Mouse (Mus musculus) forebrain, embryonic 15.5 days (tissue): ENCODE results near the gene Arhgap32. TPM values are rescaled to one million over a fixed set of nuclear protein-coding genes. Genes with fewer than 3 reads are reported as not detected.
"Not testable (repeated sequence)": the region's sequence is repeated elsewhere in the genome, so short reads cannot be mapped to it uniquely, and the experiment has no call there.

Source experiments
- ATAC-seq: fragments of 200-750 bp; cut with Nextera tagmentation; replicated peaks from 2 replicates; pipeline ENCODE4 v1.8.0; 2017; ENCODE audit warnings: mild to moderate bottlenecking, moderate TSS enrichment, moderate library complexity
- H3K27ac ChIP-seq: fragments of 300-500 bp; sonication (generic); replicated peaks from 2 replicates; pipeline ENCODE4 v1.5.1; 2015; ENCODE audit warnings: mild to moderate bottlenecking, inconsistent platforms
- H3K27me3 ChIP-seq: fragments of 300-500 bp; sonication (generic); 2 replicates; pipeline ENCODE4 v1.6.1; 2015; ENCODE audit warnings: inconsistent platforms
- H3K36me3 ChIP-seq: fragments of 300-500 bp; sonication (generic); 2 replicates; pipeline ENCODE4 v1.6.1; 2015; ENCODE audit warnings: mild to moderate bottlenecking, inconsistent platforms
- H3K4me1 ChIP-seq: fragments of 300-500 bp; sonication (generic); 2 replicates; pipeline ENCODE4 v1.6.1; 2015; ENCODE audit warnings: inconsistent platforms
- H3K4me2 ChIP-seq: fragments of 300-500 bp; sonication (generic); replicated peaks from 2 replicates; pipeline ENCODE4 v1.6.1; 2015; ENCODE audit warnings: mild to moderate bottlenecking, inconsistent platforms
- H3K4me3 ChIP-seq: fragments of 300-500 bp; sonication (generic); 2 replicates; pipeline ENCODE4 v1.5.1; 2015; ENCODE audit warnings: mild to moderate bottlenecking, inconsistent platforms
- H3K9ac ChIP-seq: fragments of 300-500 bp; sonication (generic); replicated peaks from 2 replicates; pipeline ENCODE4 v1.6.1; 2015; ENCODE audit warnings: mild to moderate bottlenecking, inconsistent platforms
- H3K9me3 ChIP-seq: fragments of 300-500 bp; sonication (generic); 2 replicates; pipeline ENCODE4 v1.6.1; 2016; ENCODE audit warnings: inconsistent platforms
- WGBS: fragments of 180-500 bp; shearing (Covaris S2); methylation state at CpG from one replicate; pipeline ENCODE4 v1.1.7; 2015; ENCODE audit warnings: mixed read lengths; 5-methylcytosine and 5-hydroxymethylcytosine counted together
- polyA plus RNA-seq: library from polyadenylated mRNA; unstranded; fragments of >200 nt; fragmentation: Nextera tagmentation; extraction: Ambion mirVana; gene quantifications from 2 replicates; pipeline ENCODE4 v1.2.1, GENCODE M21; 2015

The Arhgap32 gene
- polyA plus RNA-seq, 1 experiment from 2014 or later: 12.1 TPM

- Histone ChIP-seq H3K9ac (no peak overlapping the region), H3K27ac (no peak overlapping the region), H3K36me3 (no peaks in the 10 kb centered on the region), H3K27me3 (no peaks in the 10 kb centered on the region), H3K4me3 (no peak overlapping the region), H3K9me3 (no peaks in the 10 kb centered on the region), H3K4me2 (no peak overlapping the region), H3K4me1 (peaks cover 15% of the 10 kb centered on the region; the same call in 1 of the 2 replicates)
- no peak for ATAC-seq
- 75% methylated on average over 3 of the region's 3 CpGs for WGBS
These were observed 43.8 kb downstream of the Arhgap32 start for GRCm38 (mm10) chr9:32159724-32160123.

GRCm38 (mm10) chr9:32162792-32163191 is 46.9 kb downstream of the Arhgap32 start:
- Histone ChIP-seq H3K36me3 (no peaks in the 10 kb centered on the region), H3K4me2 (no peak overlapping the region), H3K4me3 (no peak overlapping the region), H3K4me1 (peaks cover 13% of the 10 kb centered on the region; the same call in 1 of the 2 replicates), H3K27ac (no peak overlapping the region), H3K9ac (no peak overlapping the region), H3K27me3 (no peaks in the 10 kb centered on the region), H3K9me3 (no peaks in the 10 kb centered on the region)
- 91% methylated on average over 2 of the region's 2 CpGs for WGBS
- no peak for ATAC-seq

GRCm38 (mm10) chr9:32163820-32164219 is 47.9 kb downstream of the Arhgap32 start:
- not testable (repeated sequence) for H3K9ac ChIP-seq, H3K9me3 ChIP-seq, ATAC-seq, H3K36me3 ChIP-seq, H3K4me2 ChIP-seq, H3K4me3 ChIP-seq, H3K27me3 ChIP-seq
- H3K27ac ChIP-seq: 0 out of 2 replicates have a peak overlapping the region, but pooled peaks have one; percentile 39
- peaks cover 13% of the 10 kb centered on the region; the same call in 1 of the 2 replicates for H3K4me1 ChIP-seq
- 62% methylated on average over 6 of the region's 6 CpGs for WGBS

- ATAC-seq: no peak
- Histone ChIP-seq H3K4me1 (peaks cover 3% of the 10 kb centered on the region; the same call in 1 of the 2 replicates), H3K4me2 (no peak overlapping the region), H3K9ac (no peak overlapping the region), H3K27ac (no peak overlapping the region), H3K36me3 (no peaks in the 10 kb centered on the region), H3K4me3 (no peak overlapping the region), H3K27me3 (no peaks in the 10 kb centered on the region), H3K9me3 (no peaks in the 10 kb centered on the region)
- WGBS: 85% methylated on average over 5 of the region's 5 CpGs
These were observed 52.7 kb downstream of the Arhgap32 start for GRCm38 (mm10) chr9:32168546-32169137.

DNA sequence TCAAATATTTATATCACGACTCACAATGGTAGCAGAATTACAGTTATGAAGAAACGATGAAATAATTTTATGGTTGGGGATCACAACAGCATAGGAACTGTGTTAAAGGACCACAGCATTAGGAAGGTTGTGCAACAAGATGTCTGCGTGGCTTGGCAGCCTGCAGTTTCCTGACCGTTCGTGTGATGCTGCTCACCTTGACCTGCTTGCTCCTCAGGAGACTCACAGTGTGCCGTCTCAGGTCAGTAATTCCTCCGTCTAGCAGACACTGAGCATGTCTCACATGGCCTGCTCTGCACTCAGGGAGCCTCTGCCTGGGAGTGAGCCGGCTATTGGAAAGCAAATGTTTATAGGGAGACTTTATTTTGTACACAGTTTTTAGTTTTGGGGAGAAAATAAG is 54.8 kb downstream of the Arhgap32 start:
- no peak for ATAC-seq
- no peaks in the 10 kb centered on the region for H3K36me3 ChIP-seq
- H3K9ac ChIP-seq: no peak overlapping the region
- H3K4me1 ChIP-seq: no peaks in the 10 kb centered on the region
- no peaks in the 10 kb centered on the region for H3K9me3 ChIP-seq
- no peak overlapping the region for H3K4me3 ChIP-seq
- H3K4me2 ChIP-seq: no peak overlapping the region
- H3K27ac ChIP-seq: no peak overlapping the region
- H3K27me3 ChIP-seq: no peaks in the 10 kb centered on the region
- 92% methylated on average over 8 of the region's 8 CpGs for WGBS

DNA sequence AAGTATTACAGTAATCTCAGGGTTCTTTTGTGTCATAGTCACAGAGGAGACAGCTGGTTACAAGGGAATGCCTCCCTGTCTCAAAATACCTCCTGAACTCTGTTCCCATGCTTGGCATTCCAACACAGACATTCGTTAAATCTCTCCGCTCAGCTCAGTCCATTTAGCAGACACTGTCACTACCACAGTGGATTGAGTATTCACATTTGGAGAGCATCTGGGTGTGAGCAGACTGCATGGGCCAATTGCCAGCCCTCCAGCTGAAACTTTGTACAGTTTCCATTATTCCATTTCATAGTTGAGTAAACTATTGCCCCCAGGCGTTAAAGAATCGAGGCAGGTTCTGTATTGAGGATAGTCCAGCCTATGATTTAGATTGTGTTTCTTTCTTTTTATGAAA is 60.7 kb downstream of the Arhgap32 start:
- peaks cover 7% of the 10 kb centered on the region for H3K4me1 ChIP-seq
- no peaks in the 10 kb centered on the region for H3K9me3 ChIP-seq
- H3K27me3 ChIP-seq: no peaks in the 10 kb centered on the region
- H3K36me3 ChIP-seq: no peaks in the 10 kb centered on the region
- H3K27ac ChIP-seq: no peak overlapping the region
- ATAC-seq: peak; percentile 26; the same call in 1 of the 2 replicates
- no peak overlapping the region for H3K4me2 ChIP-seq
- WGBS: 33% methylated on average over 4 of the region's 4 CpGs
- no peak overlapping the region for H3K9ac ChIP-seq
- no peak overlapping the region for H3K4me3 ChIP-seq

GRCm38 (mm10) chr9:32181170-32181569 is 65.2 kb downstream of the Arhgap32 start:
- 73% methylated on average over 2 of the region's 2 CpGs for WGBS
- no peak overlapping the region for H3K9ac ChIP-seq
- no peaks in the 10 kb centered on the region for H3K27me3 ChIP-seq
- no peak overlapping the region for H3K4me3 ChIP-seq
- peaks cover 7% of the 10 kb centered on the region for H3K4me1 ChIP-seq
- H3K4me2 ChIP-seq: no peak overlapping the region
- no peak for ATAC-seq
- H3K27ac ChIP-seq: no peak overlapping the region
- H3K9me3 ChIP-seq: no peaks in the 10 kb centered on the region
- H3K36me3 ChIP-seq: peaks cover 11% of the 10 kb centered on the region

DNA sequence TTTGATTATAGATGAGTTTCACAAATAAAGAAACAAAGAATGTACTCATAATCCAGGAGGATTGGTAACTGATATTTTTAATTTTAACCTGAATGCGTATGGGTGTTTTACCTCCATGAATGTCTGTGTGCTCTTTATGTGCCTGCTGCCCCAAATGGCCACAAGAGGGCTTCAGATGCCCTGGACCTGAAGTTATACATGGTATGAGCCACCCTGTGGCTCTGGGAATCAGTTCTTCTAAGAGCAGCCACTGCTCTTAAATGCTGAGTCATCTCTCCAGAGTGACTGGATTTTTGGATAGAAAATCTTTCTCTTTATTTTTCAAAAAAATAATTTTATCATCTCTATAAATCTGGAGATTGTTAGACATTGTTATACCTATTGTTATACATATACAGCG is 70.6 kb downstream of the Arhgap32 start:
- no peak for ATAC-seq
- H3K36me3 ChIP-seq: peaks cover 14% of the 10 kb centered on the region
- H3K4me2 ChIP-seq: no peak overlapping the region
- no peaks in the 10 kb centered on the region for H3K27me3 ChIP-seq
- 96% methylated on average over 2 of the region's 2 CpGs for WGBS
- no peaks in the 10 kb centered on the region for H3K4me1 ChIP-seq
- H3K9ac ChIP-seq: no peak overlapping the region
- H3K4me3 ChIP-seq: no peak overlapping the region
- no peaks in the 10 kb centered on the region for H3K9me3 ChIP-seq
- H3K27ac ChIP-seq: no peak overlapping the region

DNA sequence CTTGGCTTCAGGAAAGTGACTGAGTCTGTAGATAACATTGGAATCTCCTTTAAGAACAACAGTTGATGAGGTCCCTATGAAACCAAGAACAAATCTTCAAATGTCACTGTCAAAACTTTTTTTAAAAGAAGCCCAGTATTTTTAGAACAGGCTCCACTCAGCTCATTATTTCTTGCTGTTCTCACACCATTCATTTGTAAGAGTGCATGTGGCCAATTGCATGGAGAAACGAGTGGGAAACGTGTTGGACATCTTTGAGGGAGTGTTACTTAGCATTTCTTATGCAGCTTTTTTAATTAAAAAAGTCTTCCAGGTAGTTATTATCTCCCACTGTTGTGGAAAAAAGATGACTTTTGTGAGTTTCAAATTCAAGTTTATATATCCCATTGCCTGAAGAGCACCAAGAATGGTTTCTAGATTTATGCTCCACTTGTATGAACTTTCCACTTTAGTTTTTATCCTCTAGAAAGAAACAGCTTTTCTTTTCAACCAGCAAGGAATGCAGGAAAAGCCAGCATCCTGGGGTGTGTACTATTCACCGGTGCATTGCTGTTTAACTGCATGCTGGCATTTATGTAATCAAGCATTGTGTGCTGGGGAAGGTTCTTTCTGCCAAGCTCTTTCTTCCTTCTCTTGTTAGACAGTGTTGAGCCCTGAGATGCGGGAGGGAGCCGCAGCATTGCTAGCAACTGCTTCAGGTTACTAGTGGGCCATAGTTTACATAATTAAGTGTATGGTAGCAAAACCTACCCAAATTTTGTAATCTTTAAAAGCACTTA is 76.5 kb downstream of the Arhgap32 start:
- Histone ChIP-seq H3K27ac (no peak overlapping the region), H3K4me1 (no peaks in the 10 kb centered on the region), H3K4me2 (no peak overlapping the region), H3K9ac (no peak overlapping the region), H3K36me3 (peaks cover 7% of the 10 kb centered on the region; the same call in 1 of the 2 replicates), H3K9me3 (no peaks in the 10 kb centered on the region), H3K27me3 (no peaks in the 10 kb centered on the region), H3K4me3 (no peak overlapping the region)
- no peak for ATAC-seq
- 9% methylated on average over 5 of the region's 5 CpGs for WGBS

DNA sequence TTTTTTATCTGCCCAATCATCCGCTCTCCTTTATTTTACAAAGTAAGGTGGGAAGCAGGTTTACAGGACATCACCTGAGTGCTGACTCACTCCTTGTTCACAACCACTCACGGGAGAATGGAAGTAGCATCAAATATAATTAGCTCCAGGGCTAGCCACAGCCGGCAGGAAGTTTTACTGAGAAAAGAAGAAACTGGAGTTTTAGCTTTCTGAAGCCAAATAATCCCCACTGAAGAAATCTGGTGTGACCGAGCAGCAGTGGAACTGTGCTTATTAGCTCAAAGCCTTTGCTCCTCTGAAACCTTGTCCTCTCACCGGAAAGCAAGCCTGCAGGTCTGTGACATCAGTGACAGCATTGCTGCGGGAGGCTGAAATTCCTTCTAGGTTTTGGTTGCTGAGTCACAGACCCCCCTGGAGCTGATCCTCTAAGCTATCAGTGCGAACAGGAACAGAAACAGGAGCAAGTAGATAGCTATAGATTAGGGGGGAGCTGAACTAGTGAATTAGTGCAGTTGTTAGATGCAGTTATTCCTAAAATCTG is 88.6 kb downstream of the Arhgap32 start:
- no peak overlapping the region for H3K9ac ChIP-seq
- H3K27ac ChIP-seq: no peak overlapping the region
- no peaks in the 10 kb centered on the region for H3K36me3 ChIP-seq
- H3K4me2 ChIP-seq: no peak overlapping the region
- ATAC-seq: no peak
- H3K4me1 ChIP-seq: peaks cover 7% of the 10 kb centered on the region; the same call in 1 of the 2 replicates
- WGBS: 60% methylated on average over 7 of the region's 7 CpGs
- no peaks in the 10 kb centered on the region for H3K9me3 ChIP-seq
- H3K27me3 ChIP-seq: no peaks in the 10 kb centered on the region
- no peak overlapping the region for H3K4me3 ChIP-seq

DNA sequence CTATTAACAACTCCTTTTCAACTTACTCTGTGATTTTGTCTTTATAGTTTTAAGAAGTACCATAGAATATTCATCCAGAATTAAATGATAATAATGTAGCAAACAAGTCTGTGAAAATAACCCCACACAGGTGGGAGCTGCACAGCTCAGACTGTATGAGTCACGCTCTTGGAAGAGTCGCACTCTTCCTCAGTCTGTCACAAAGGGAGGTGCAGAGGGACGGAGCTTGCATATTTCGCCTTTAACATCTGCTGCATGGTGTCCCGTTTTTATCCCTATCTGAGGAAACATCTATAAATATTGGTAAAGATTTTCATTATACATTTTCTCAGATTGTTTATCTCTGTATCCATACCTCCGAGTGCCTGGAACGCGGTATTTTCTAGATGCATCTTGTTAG is 91.2 kb downstream of the Arhgap32 start:
- Histone ChIP-seq H3K4me2 (no peak overlapping the region), H3K27ac (no peak overlapping the region), H3K9me3 (no peaks in the 10 kb centered on the region), H3K9ac (no peak overlapping the region), H3K4me3 (no peak overlapping the region), H3K27me3 (no peaks in the 10 kb centered on the region), H3K36me3 (no peaks in the 10 kb centered on the region), H3K4me1 (peaks cover 7% of the 10 kb centered on the region; the same call in 1 of the 2 replicates)
- no peak for ATAC-seq
- 81% methylated on average over 8 of the region's 8 CpGs for WGBS

DNA sequence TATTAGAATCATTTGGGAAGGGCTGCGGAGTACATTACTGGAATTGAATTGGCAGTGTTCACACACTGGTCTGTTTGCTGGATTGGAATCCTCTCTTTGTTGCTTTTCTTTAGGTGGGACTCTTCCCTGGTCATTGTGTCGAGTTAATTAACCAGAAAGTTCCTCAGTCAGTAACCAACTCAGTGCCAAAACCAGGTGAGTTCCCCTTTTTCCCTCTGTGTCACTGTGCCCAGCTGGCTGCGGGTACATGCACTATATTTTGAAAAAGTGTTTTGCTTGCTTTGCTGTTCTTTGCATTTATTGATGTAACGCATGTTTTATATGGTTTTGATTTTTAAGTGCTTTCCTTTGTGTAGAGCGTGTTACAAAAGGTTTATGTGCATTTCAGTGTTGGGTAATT is 92.1 kb downstream of the Arhgap32 start:
- Histone ChIP-seq H3K4me3 (no peak overlapping the region), H3K4me1 (peaks cover 7% of the 10 kb centered on the region; the same call in 1 of the 2 replicates), H3K36me3 (no peaks in the 10 kb centered on the region), H3K27ac (no peak overlapping the region), H3K9me3 (no peaks in the 10 kb centered on the region), H3K4me2 (no peak overlapping the region), H3K27me3 (no peaks in the 10 kb centered on the region), H3K9ac (no peak overlapping the region)
- WGBS: 66% methylated on average over 5 of the region's 5 CpGs
- no peak for ATAC-seq
